ENCODE assay signal across 20 mouse cellular contexts in the genomic region with DNA sequence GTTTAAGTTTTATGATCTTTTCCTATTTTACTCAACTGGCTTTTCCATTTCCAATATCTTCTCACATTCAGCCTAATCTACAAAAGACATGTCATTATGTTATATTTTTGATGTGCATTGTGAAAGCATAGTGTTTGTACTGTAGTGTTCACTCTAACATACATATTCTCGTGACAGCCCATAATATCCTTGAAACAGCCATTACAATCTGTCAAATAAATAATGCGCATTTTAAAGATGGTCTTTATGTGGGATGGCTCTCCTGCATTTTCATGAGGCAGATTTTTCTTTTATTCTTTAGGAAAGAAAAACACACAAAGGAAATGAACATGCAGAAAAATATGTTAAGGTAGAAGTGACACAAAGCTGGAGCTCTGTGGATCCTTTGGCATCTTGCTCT.
DNase-seq lines count a peak whose midpoint lies in the region; ATAC-seq and TF ChIP-seq lines count a peak whose summit lies in the region.
"Had no signal": no experiment of that assay in that cellular context is flagged by ENCODE, and none has a peak within 500 bp of the region (broad histone marks: within the 10 kb centered on the region; RNA-seq: fewer than 3 reads in every experiment).

No protein-coding gene starts in this region.

- WGBS in forebrain, embryonic 15.5 days, result 55% methylated on average over 2 of the region's 2 CpGs
- WGBS in forebrain, postnatal 0 days, result 58% methylated on average over 2 of the region's 2 CpGs
- 54% methylated on average over 2 of the region's 2 CpGs for WGBS in hindbrain, embryonic 12.5 days
- 41% methylated on average over 2 of the region's 2 CpGs for WGBS in hindbrain, embryonic 13.5 days
- WGBS in midbrain, embryonic 14.5 days, result 26% methylated on average over 2 of the region's 2 CpGs
- 46% methylated on average over 2 of the region's 2 CpGs for WGBS in midbrain, postnatal 0 days

- no peak overlapping the region for H3K27ac ChIP-seq in forebrain, embryonic 15.5 days (replicated peaks)
- H3K27ac ChIP-seq in forebrain, postnatal 0 days (ENCODE audit: low read depth, low read length), result no peak overlapping the region
- H3K27ac ChIP-seq in hindbrain, embryonic 12.5 days, result no peak overlapping the region
- H3K27ac ChIP-seq in hindbrain, embryonic 13.5 days, result no peak overlapping the region
- no peak overlapping the region for H3K27ac ChIP-seq in midbrain, embryonic 14.5 days (replicated peaks; ENCODE audit: low read depth, low read length)
- H3K27ac ChIP-seq in midbrain, postnatal 0 days (ENCODE audit: low read depth, low read length), result no peak overlapping the region
- H3K27ac ChIP-seq: embryonic facial prominence, embryonic 13.5 days; heart, embryonic 10.5 days; intestine, embryonic 15.5 days had no signal

- no peaks in the 10 kb centered on the region for H3K36me3 ChIP-seq in forebrain, embryonic 15.5 days
- no peaks in the 10 kb centered on the region for H3K36me3 ChIP-seq in forebrain, postnatal 0 days (ENCODE audit: insufficient read depth)
- no peaks in the 10 kb centered on the region for H3K36me3 ChIP-seq in hindbrain, embryonic 12.5 days
- H3K36me3 ChIP-seq in hindbrain, embryonic 13.5 days, result no peaks in the 10 kb centered on the region
- H3K36me3 ChIP-seq in midbrain, embryonic 14.5 days (ENCODE audit: control insufficient read depth, insufficient read depth, low read length), result no peaks in the 10 kb centered on the region
- no peaks in the 10 kb centered on the region for H3K36me3 ChIP-seq in midbrain, postnatal 0 days (ENCODE audit: insufficient read depth, low read length)
- H3K36me3 ChIP-seq: embryonic facial prominence, embryonic 13.5 days; heart, embryonic 10.5 days; intestine, embryonic 15.5 days had no signal

- H3K4me3 ChIP-seq in forebrain, embryonic 15.5 days, result no peak overlapping the region
- H3K4me3 ChIP-seq in forebrain, postnatal 0 days (ENCODE audit: low read depth, low read length), result no peak overlapping the region
- H3K4me3 ChIP-seq in hindbrain, embryonic 12.5 days, result no peak overlapping the region
- no peak overlapping the region for H3K4me3 ChIP-seq in hindbrain, embryonic 13.5 days
- no peak overlapping the region for H3K4me3 ChIP-seq in midbrain, embryonic 14.5 days (replicated peaks; ENCODE audit: low read depth, low read length)
- no peak overlapping the region for H3K4me3 ChIP-seq in midbrain, postnatal 0 days (ENCODE audit: low read depth, low read length)
- H3K4me3 ChIP-seq: embryonic facial prominence, embryonic 13.5 days; heart, embryonic 10.5 days; intestine, embryonic 15.5 days had no signal

- peak; percentile 55 for ATAC-seq in forebrain, embryonic 15.5 days (replicated peaks)
- no peak for ATAC-seq in forebrain, postnatal 0 days
- peak; percentile 53; the same call in 1 of the 2 replicates for ATAC-seq in hindbrain, embryonic 12.5 days (ENCODE audit: low FRiP score)
- ATAC-seq in hindbrain, embryonic 13.5 days (ENCODE audit: low FRiP score), result no peak
- no peak for ATAC-seq in midbrain, embryonic 14.5 days (ENCODE audit: low FRiP score, low TSS enrichment)
- no peak for ATAC-seq in midbrain, postnatal 0 days (ENCODE audit: low FRiP score)
- ATAC-seq: activated CD4-positive, CD25-positive, alpha-beta regulatory T cell, adult 4 months; intestine, embryonic 15.5 days; Patski had no signal

- no peaks in the 10 kb centered on the region for H3K9me3 ChIP-seq in forebrain, embryonic 15.5 days
- no peaks in the 10 kb centered on the region for H3K9me3 ChIP-seq in forebrain, postnatal 0 days (ENCODE audit: low read length)
- H3K9me3 ChIP-seq in hindbrain, embryonic 12.5 days (replicated peaks), result no peaks in the 10 kb centered on the region; the same call in 1 of the 2 replicates
- peaks cover 5% of the 10 kb centered on the region; the same call in 1 of the 2 replicates for H3K9me3 ChIP-seq in hindbrain, embryonic 13.5 days
- H3K9me3 ChIP-seq in midbrain, embryonic 14.5 days (ENCODE audit: control insufficient read depth, low read length), result no peaks in the 10 kb centered on the region
- H3K9me3 ChIP-seq in midbrain, postnatal 0 days (ENCODE audit: low read length), result no peaks in the 10 kb centered on the region
- H3K9me3 ChIP-seq: intestine, embryonic 15.5 days had no signal

- no peaks in the 10 kb centered on the region for H3K4me1 ChIP-seq in forebrain, embryonic 15.5 days
- no peaks in the 10 kb centered on the region for H3K4me1 ChIP-seq in forebrain, postnatal 0 days (ENCODE audit: insufficient read depth)
- no peaks in the 10 kb centered on the region for H3K4me1 ChIP-seq in hindbrain, embryonic 12.5 days
- no peaks in the 10 kb centered on the region for H3K4me1 ChIP-seq in hindbrain, embryonic 13.5 days (replicated peaks)
- 0 out of 2 replicates have a peak, but pooled peaks cover 3% of the 10 kb centered on the region for H3K4me1 ChIP-seq in midbrain, embryonic 14.5 days (ENCODE audit: control insufficient read depth, insufficient read depth, low read length)
- no peaks in the 10 kb centered on the region for H3K4me1 ChIP-seq in midbrain, postnatal 0 days (ENCODE audit: insufficient read depth, low read length)
- H3K4me1 ChIP-seq: embryonic facial prominence, embryonic 13.5 days; heart, embryonic 10.5 days; intestine, embryonic 15.5 days had no signal

- no peaks in the 10 kb centered on the region for H3K27me3 ChIP-seq in forebrain, embryonic 15.5 days
- H3K27me3 ChIP-seq in forebrain, postnatal 0 days (ENCODE audit: insufficient read depth, low read length), result no peaks in the 10 kb centered on the region
- H3K27me3 ChIP-seq in hindbrain, embryonic 12.5 days, result no peaks in the 10 kb centered on the region
- H3K27me3 ChIP-seq in hindbrain, embryonic 13.5 days, result no peaks in the 10 kb centered on the region
- H3K27me3 ChIP-seq in midbrain, embryonic 14.5 days (ENCODE audit: control insufficient read depth, insufficient read depth, low read length), result no peaks in the 10 kb centered on the region
- H3K27me3 ChIP-seq in midbrain, postnatal 0 days (ENCODE audit: insufficient read depth, low read length), result no peaks in the 10 kb centered on the region
- H3K27me3 ChIP-seq: CH12.LX; embryonic facial prominence, embryonic 13.5 days; intestine, embryonic 15.5 days had no signal

- no peak for DNase-seq in forebrain, postnatal 0 days
- peak; percentile 51 for DNase-seq in midbrain, embryonic 14.5 days
- DNase-seq in midbrain, postnatal 0 days (ENCODE audit: low spot score), result no peak
- DNase-seq: adrenal gland, postnatal 14 days; cerebellum, adult 18-20 months; cerebellum, adult 9-11 months; cerebellum, postnatal 36 days; gastrocnemius, postnatal 10 days; heart, adult 18-20 months; heart, postnatal 10 days; heart, postnatal 4 days had no signal

- no peak for TF ChIP-seq CTCF in forebrain, postnatal 0 days (IDR thresholded peaks at IDR 0.05; ENCODE audit: low read depth)
- TF ChIP-seq CTCF in midbrain, postnatal 0 days (IDR thresholded peaks at IDR 0.05), result no peak

- no peak overlapping the region for H3K9ac ChIP-seq in forebrain, embryonic 15.5 days (replicated peaks)
- H3K9ac ChIP-seq in forebrain, postnatal 0 days, result no peak overlapping the region
- H3K9ac ChIP-seq in hindbrain, embryonic 12.5 days, result no peak overlapping the region
- H3K9ac ChIP-seq in hindbrain, embryonic 13.5 days, result no peak overlapping the region
- no peak overlapping the region for H3K9ac ChIP-seq in midbrain, embryonic 14.5 days (replicated peaks; ENCODE audit: low read length)
- H3K9ac ChIP-seq in midbrain, postnatal 0 days (replicated peaks; ENCODE audit: low read length, poor library complexity, severe bottlenecking), result no peak overlapping the region
- H3K9ac ChIP-seq: embryonic facial prominence, embryonic 13.5 days; intestine, embryonic 15.5 days had no signal

- H3K4me2 ChIP-seq in forebrain, embryonic 15.5 days (replicated peaks), result no peak overlapping the region
- no peak overlapping the region for H3K4me2 ChIP-seq in forebrain, postnatal 0 days (ENCODE audit: low read depth)
- no peak overlapping the region for H3K4me2 ChIP-seq in hindbrain, embryonic 12.5 days (replicated peaks)
- no peak overlapping the region for H3K4me2 ChIP-seq in hindbrain, embryonic 13.5 days
- H3K4me2 ChIP-seq in midbrain, embryonic 14.5 days (ENCODE audit: low read length), result no peak overlapping the region
- H3K4me2 ChIP-seq in midbrain, postnatal 0 days (ENCODE audit: low read depth, low read length, poor library complexity, severe bottlenecking), result no peak overlapping the region
- H3K4me2 ChIP-seq: embryonic facial prominence, embryonic 13.5 days; intestine, embryonic 15.5 days had no signal

Comparison
In these comparisons a context has a peak if more than half of its experiments do, and no peak if none do; other contexts are left out.
1. ATAC-seq: peak in forebrain, embryonic 15.5 days (single experiment) and hindbrain, embryonic 12.5 days (single experiment); none in forebrain, postnatal 0 days (single experiment), hindbrain, embryonic 13.5 days (single experiment), midbrain, embryonic 14.5 days (single experiment) and midbrain, postnatal 0 days (single experiment).